ENCODE assay signal across 9 mouse cellular contexts in genomic region chr3:101712666-101713065, GRCm38 (mm10).
DNase-seq lines count a peak whose midpoint lies in the region; ATAC-seq and TF ChIP-seq lines count a peak whose summit lies in the region.
"Had no signal": no experiment of that assay in that cellular context is flagged by ENCODE, and none has a peak within 500 bp of the region (broad histone marks: within the 10 kb centered on the region; RNA-seq: fewer than 3 reads in every experiment).

No protein-coding gene starts in this region.

- H3K36me3 ChIP-seq in hindbrain, embryonic 10.5 days, result no peaks in the 10 kb centered on the region
- H3K36me3 ChIP-seq in hindbrain, embryonic 16.5 days (ENCODE audit: control insufficient read depth, insufficient read depth, low read length), result no peaks in the 10 kb centered on the region
- H3K36me3 ChIP-seq in limb, embryonic 13.5 days, result no peaks in the 10 kb centered on the region

- no peak overlapping the region for H3K4me3 ChIP-seq in hindbrain, embryonic 10.5 days
- no peak overlapping the region for H3K4me3 ChIP-seq in hindbrain, embryonic 16.5 days (ENCODE audit: low read length)
- H3K4me3 ChIP-seq in limb, embryonic 13.5 days, result no peak overlapping the region
- H3K4me3 ChIP-seq: erythroblast, embryonic 14.5 days had no signal

- TF ChIP-seq CTCF in brain, embryonic 14.5 days (IDR thresholded peaks at IDR 0.05; ENCODE audit: borderline replicate concordance, extremely low read depth, insufficient read depth, insufficient read length), result no peak

- 75% methylated on average over 14 of the region's 14 CpGs for WGBS in hindbrain, embryonic 10.5 days
- 71% methylated on average over 14 of the region's 14 CpGs for WGBS in hindbrain, embryonic 16.5 days
- WGBS in limb, embryonic 13.5 days, result 80% methylated on average over 14 of the region's 14 CpGs

- TF ChIP-seq POLR2A in brain, embryonic 14.5 days (IDR thresholded peaks at IDR 0.05; ENCODE audit: borderline replicate concordance, extremely low read depth, insufficient read depth, insufficient read length, poor library complexity, severe bottlenecking), result no peak

- H3K27me3 ChIP-seq in hindbrain, embryonic 10.5 days (ENCODE audit: insufficient read depth, poor library complexity, severe bottlenecking), result no peaks in the 10 kb centered on the region
- H3K27me3 ChIP-seq in hindbrain, embryonic 16.5 days (replicated peaks; ENCODE audit: control insufficient read depth, insufficient read depth, low read length), result no peaks in the 10 kb centered on the region
- H3K27me3 ChIP-seq in limb, embryonic 13.5 days, result no peaks in the 10 kb centered on the region

- no peaks in the 10 kb centered on the region for H3K9me3 ChIP-seq in hindbrain, embryonic 10.5 days
- H3K9me3 ChIP-seq in hindbrain, embryonic 16.5 days (ENCODE audit: control insufficient read depth, low read length), result no peaks in the 10 kb centered on the region
- no peaks in the 10 kb centered on the region for H3K9me3 ChIP-seq in limb, embryonic 13.5 days

- H3K4me2 ChIP-seq in hindbrain, embryonic 16.5 days (ENCODE audit: low read length), result no peak overlapping the region
- no peak overlapping the region; the same call in 1 of the 2 replicates for H3K4me2 ChIP-seq in limb, embryonic 13.5 days (replicated peaks)

- peak overlapping the region; percentile 76 for H3K27ac ChIP-seq in hindbrain, embryonic 10.5 days
- H3K27ac ChIP-seq in hindbrain, embryonic 16.5 days (ENCODE audit: low read depth, low read length), result no peak overlapping the region
- H3K27ac ChIP-seq in limb, embryonic 13.5 days, result peak overlapping the region; percentile 16; the same call in 1 of the 2 replicates

- no peak for ATAC-seq in hindbrain, embryonic 16.5 days
- ATAC-seq in limb, embryonic 13.5 days (ENCODE audit: low FRiP score, low read depth), result no peak

- peak; percentile 5 for DNase-seq in hindbrain, embryonic 10.5 days (ENCODE audit: low spot score)
- DNase-seq in ES-CJ7 (ENCODE audit: low read depth, low spot score), result peak; percentile 23
- DNase-seq in brain, embryonic 14.5 days (ENCODE audit: low read depth), result peak; percentile 15
- DNase-seq in left cerebral cortex, adult 11 months (ENCODE audit: low spot score), result no peak
- DNase-seq in gastrocnemius, postnatal 10 days, result no peak
- DNase-seq: kidney, adult 18-20 months had no signal

- H3K4me1 ChIP-seq in hindbrain, embryonic 10.5 days (replicated peaks), result peaks cover 38% of the 10 kb centered on the region
- peaks cover 17% of the 10 kb centered on the region for H3K4me1 ChIP-seq in hindbrain, embryonic 16.5 days (ENCODE audit: control insufficient read depth, insufficient read depth, low read depth, low read length)
- H3K4me1 ChIP-seq in limb, embryonic 13.5 days, result peaks cover 54% of the 10 kb centered on the region

- no peak overlapping the region; the same call in 1 of the 2 replicates for H3K9ac ChIP-seq in hindbrain, embryonic 16.5 days (ENCODE audit: low read depth, low read length)
- H3K9ac ChIP-seq in limb, embryonic 13.5 days, result no peak overlapping the region

Comparison
In these comparisons a context has a peak if more than half of its experiments do, and no peak if none do; other contexts are left out.
1. DNase-seq: peak in hindbrain, embryonic 10.5 days (single experiment), ES-CJ7 (single experiment) and brain, embryonic 14.5 days (single experiment); none in left cerebral cortex, adult 11 months (single experiment) and gastrocnemius, postnatal 10 days (single experiment).